Mouse (Mus musculus) C2C12 (cell line): ENCODE results near the gene Zbtb7a. TPM values are rescaled to one million over a fixed set of nuclear protein-coding genes. Genes with fewer than 3 reads are reported as not detected.
A peak's percentile ranks its signal among the peaks of the same experiment; 100 is the strongest.

Experiments used
- H3K27me3 ChIP-seq: one replicate; pipeline ENCODE4 v1.6.1; 2011; ENCODE audit not compliant: control insufficient read depth, insufficient read depth, insufficient read length
- H3K36me3 ChIP-seq: one replicate; pipeline ENCODE4 v1.6.1; 2011; ENCODE audit not compliant: control insufficient read depth, insufficient read depth
- H3K4me3 ChIP-seq: one replicate; pipeline ENCODE4 v1.5.1; 2011; ENCODE audit warnings: mild to moderate bottlenecking, control low read depth; ENCODE audit not compliant: poor library complexity, insufficient read depth, severe bottlenecking
- H3K79me2 ChIP-seq: one replicate; pipeline ENCODE4 v1.6.1; 2011; ENCODE audit not compliant: control insufficient read depth, insufficient read depth
- H3K79me3 ChIP-seq: one replicate; pipeline ENCODE4 v1.6.1; 2011; ENCODE audit warnings: low read depth, control low read depth
- H3ac ChIP-seq: one replicate; pipeline ENCODE3; 2011; ENCODE audit warnings: low read depth; ENCODE audit not compliant: control insufficient read depth, insufficient read length
- CEBPB ChIP-seq: IDR thresholded peaks from one replicate; pipeline ENCODE4 v1.6.1; 2011; ENCODE audit warnings: low read depth, mild to moderate bottlenecking, control low read depth, moderate library complexity
- CTCF ChIP-seq: IDR thresholded peaks from one replicate; pipeline ENCODE4 v1.5.1; 2011; ENCODE audit not compliant: control insufficient read depth, insufficient read depth, insufficient read length
- FOSL1 ChIP-seq: IDR thresholded peaks from one replicate; pipeline ENCODE4 v1.8.0; 2011; ENCODE audit warnings: mild to moderate bottlenecking, low read length; ENCODE audit not compliant: poor library complexity, insufficient read depth, severe bottlenecking
- MAX ChIP-seq: IDR thresholded peaks from one replicate; pipeline ENCODE4 v1.6.1; 2011; ENCODE audit warnings: mild to moderate bottlenecking, control low read depth
- MYOD1 ChIP-seq: IDR thresholded peaks from one replicate; pipeline ENCODE4 v1.6.1; 2011; ENCODE audit warnings: low read depth; ENCODE audit not compliant: control insufficient read depth, insufficient read length
- MYOG ChIP-seq: IDR thresholded peaks from one replicate; pipeline ENCODE4 v1.6.1; 2011; ENCODE audit not compliant: control insufficient read depth, insufficient read length; ENCODE audit errors: extremely low read depth
- USF1 ChIP-seq: IDR thresholded peaks from one replicate; pipeline ENCODE4 v1.6.1; 2011; ENCODE audit warnings: low read depth, mild to moderate bottlenecking, control low read depth, moderate library complexity
- polyA plus RNA-seq: library from polyadenylated mRNA; unstranded; fragments of >200 nt; fragmentation: generic; extraction: Trizol; gene quantifications from one replicate; pipeline ENCODE4 v1.2.1, GENCODE M21; 2012; ENCODE audit warnings: missing spikeins

Gene Zbtb7a
- polyA plus RNA-seq, 1 experiment = 19.9 TPM

GRCm38 (mm10) chr10:81137252-81138130, 2.5 kb downstream of the Zbtb7a start:
- H3ac ChIP-seq = peak overlapping the region; percentile 93
- H3K27me3 ChIP-seq = no peaks in the 10 kb centered on the region
- peaks cover 48% of the 10 kb centered on the region for H3K79me2 ChIP-seq
- H3K4me3 ChIP-seq = peak overlapping the region; percentile 96
- H3K36me3 ChIP-seq = peaks cover 4% of the 10 kb centered on the region
- TF ChIP-seq CEBPB (peak; percentile 69), MYOD1 (no peak)
- H3K79me3 ChIP-seq = peaks cover 44% of the 10 kb centered on the region

DNA sequence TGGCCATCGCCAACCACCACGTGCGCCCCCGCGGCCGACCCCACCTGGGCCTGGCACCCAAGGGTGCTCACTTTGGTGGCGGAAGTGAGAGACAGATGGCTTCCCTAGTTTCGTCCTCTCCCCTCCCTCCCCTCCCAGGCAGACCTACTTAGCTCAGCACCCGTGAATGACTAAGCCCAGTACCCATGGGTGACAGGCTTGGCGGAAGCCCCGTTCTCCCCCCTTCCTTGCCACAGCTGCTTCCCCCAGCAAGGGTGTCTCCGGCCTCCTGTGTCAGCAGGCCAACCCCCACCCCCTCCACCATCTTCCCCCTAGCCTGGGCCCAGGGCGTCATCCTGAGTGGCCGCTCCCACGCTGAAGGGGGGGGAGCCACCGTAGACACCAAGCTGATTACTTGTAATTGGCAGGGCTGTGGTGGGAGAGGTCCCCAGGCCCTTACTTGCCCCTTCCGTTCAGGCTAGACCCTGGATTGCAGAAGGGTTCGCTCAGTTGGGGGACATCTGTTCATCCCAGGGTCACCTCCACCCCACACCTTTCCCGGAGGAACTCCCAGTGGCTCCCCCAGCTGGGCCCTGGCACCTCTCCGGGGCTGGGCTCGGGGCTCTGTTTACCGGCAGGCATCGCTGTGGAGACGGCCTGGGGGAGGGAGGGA, 3.2 kb downstream of the Zbtb7a start:
- TF ChIP-seq CEBPB (no peak), CTCF (no peak), USF1 (no peak), MYOG (no peak), MAX (peak; percentile 57), FOSL1 (no peak)
- Histone ChIP-seq H3K27me3 (no peaks in the 10 kb centered on the region), H3K79me2 (peaks cover 56% of the 10 kb centered on the region), H3K4me3 (peak overlapping the region; percentile 93), H3ac (peak overlapping the region; percentile 93), H3K36me3 (peaks cover 4% of the 10 kb centered on the region), H3K79me3 (peaks cover 45% of the 10 kb centered on the region)

DNA sequence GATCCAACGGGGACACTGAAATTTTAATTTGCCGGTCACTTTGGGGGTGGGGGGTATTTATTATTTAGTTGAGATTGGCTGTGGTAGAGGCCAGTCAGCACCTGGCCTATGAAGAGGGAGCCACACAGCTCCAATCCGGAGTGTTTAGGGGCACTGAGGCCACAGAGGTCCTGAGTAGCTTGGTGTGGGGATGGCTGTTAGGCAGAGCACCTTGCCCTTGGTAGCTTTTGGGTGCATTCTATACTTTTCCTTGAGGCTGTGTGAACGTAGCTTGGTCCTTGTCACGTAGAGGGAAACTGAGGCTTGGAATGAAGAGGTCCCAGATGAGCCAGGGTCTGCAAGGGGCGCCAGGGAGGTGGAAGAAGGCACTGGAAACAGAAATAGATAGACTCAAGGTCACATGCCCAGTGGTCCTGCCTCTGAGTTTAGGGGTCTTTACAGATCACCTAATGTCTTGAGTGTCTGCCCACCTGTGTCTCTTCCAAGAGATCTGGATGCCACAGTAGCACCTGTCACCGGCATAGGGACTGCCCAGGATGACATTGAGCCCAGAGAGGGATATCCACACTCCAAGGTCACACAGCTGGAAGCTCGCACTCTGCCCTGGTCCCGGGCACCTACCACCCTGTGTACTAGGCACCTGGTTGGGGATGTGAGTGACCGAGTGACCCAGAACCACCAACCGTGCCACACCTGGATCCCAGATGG, 4.0 kb downstream of the Zbtb7a start:
- Histone ChIP-seq H3ac (peak overlapping the region; percentile 93), H3K36me3 (peaks cover 10% of the 10 kb centered on the region), H3K4me3 (peak overlapping the region; percentile 93), H3K27me3 (no peaks in the 10 kb centered on the region), H3K79me2 (peaks cover 63% of the 10 kb centered on the region), H3K79me3 (peaks cover 53% of the 10 kb centered on the region)
- TF ChIP-seq FOSL1 = no peak
- TF ChIP-seq MYOD1 = no peak
- no peak for TF ChIP-seq USF1
- no peak for TF ChIP-seq CEBPB
- no peak for TF ChIP-seq MAX
- TF ChIP-seq CTCF = no peak
- no peak for TF ChIP-seq MYOG

- no peak for TF ChIP-seq CTCF
- TF ChIP-seq FOSL1 = no peak
- TF ChIP-seq USF1 = no peak
- no peak for TF ChIP-seq MYOD1
- TF ChIP-seq MAX = no peak
- Histone ChIP-seq H3ac (peak overlapping the region; percentile 93), H3K79me3 (peaks cover 58% of the 10 kb centered on the region), H3K36me3 (peaks cover 15% of the 10 kb centered on the region), H3K4me3 (peak overlapping the region; percentile 93), H3K27me3 (no peaks in the 10 kb centered on the region), H3K79me2 (peaks cover 68% of the 10 kb centered on the region)
Measured at GRCm38 (mm10) chr10:81139529-81139846, 4.5 kb downstream of the Zbtb7a start.

GRCm38 (mm10) chr10:81140005-81140404, 5.0 kb downstream of the Zbtb7a start:
- H3ac ChIP-seq = peak overlapping the region; percentile 40
- peak overlapping the region; percentile 11 for H3K4me3 ChIP-seq
- H3K79me3 ChIP-seq = peaks cover 60% of the 10 kb centered on the region
- no peak for TF ChIP-seq CTCF
- no peak for TF ChIP-seq MAX
- no peak for TF ChIP-seq CEBPB
- TF ChIP-seq USF1 = no peak
- no peak for TF ChIP-seq MYOD1
- no peak for TF ChIP-seq FOSL1
- TF ChIP-seq MYOG = no peak
- H3K27me3 ChIP-seq = no peaks in the 10 kb centered on the region
- peaks cover 20% of the 10 kb centered on the region for H3K36me3 ChIP-seq
- peaks cover 73% of the 10 kb centered on the region for H3K79me2 ChIP-seq
